ENCODE assay signal across 8 mouse cellular contexts in the genomic region with DNA sequence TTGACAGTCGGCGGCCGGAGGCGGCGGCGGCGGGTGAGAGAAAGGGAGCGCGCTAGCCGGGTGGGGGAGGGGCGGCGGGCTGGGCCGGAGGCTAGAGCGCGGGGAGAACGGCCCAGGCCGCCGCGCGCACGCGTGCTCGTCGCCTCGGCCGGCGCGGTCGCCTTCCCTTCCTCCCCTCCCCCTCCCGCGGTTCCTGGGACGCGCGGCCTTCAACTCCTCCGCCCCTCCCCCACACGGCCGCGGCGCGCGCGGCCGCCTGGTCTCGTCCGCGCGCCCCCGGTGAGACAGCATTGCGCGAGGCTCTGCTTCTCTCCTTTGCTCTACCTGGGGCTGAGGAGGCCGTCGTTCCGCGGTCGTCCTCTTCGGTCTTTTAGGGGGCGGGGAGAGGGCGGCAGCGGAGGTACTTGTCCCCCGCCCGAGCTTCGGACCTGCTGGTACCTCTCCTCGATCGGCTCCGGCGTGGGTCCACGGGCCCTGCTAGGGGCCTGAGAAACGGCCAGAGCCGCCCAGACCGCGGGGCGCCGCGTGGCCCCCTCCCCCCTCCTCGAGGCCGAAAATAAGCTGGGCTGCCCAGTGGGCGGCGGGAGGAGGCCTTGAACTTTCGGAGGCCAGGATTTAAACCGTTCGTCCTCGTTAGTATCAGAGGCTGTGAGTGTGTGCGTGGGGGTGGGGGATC. TPM values are rescaled to one million over a fixed set of nuclear protein-coding genes. Genes with fewer than 3 reads are reported as not detected.
DNase-seq lines count a peak whose midpoint lies in the region; ATAC-seq lines count a peak whose summit lies in the region.

No protein-coding gene starts in this region.

- H3K27me3 ChIP-seq in heart, embryonic 12.5 days (replicated peaks), result no peaks in the 10 kb centered on the region
- H3K27me3 ChIP-seq in erythroblast, embryonic 14.5 days (ENCODE audit: control insufficient read depth), result no peaks in the 10 kb centered on the region; the same call in 1 of the 2 replicates
- H3K27me3 ChIP-seq in hindbrain, embryonic 13.5 days, result no peaks in the 10 kb centered on the region
- H3K27me3 ChIP-seq in limb, embryonic 12.5 days, result no peaks in the 10 kb centered on the region
- H3K27me3 ChIP-seq in midbrain, embryonic 11.5 days (ENCODE audit: control insufficient read depth, insufficient read depth, low read length), result no peaks in the 10 kb centered on the region

- peak overlapping the region; percentile 97 for H3K27ac ChIP-seq in heart, embryonic 12.5 days (ENCODE audit: poor library complexity, severe bottlenecking)
- peak overlapping the region; percentile 84 for H3K27ac ChIP-seq in brown adipose tissue, adult 24 weeks (replicated peaks; ENCODE audit: low read depth, low read length)
- H3K27ac ChIP-seq in hindbrain, embryonic 13.5 days, result peak overlapping the region; percentile 99
- H3K27ac ChIP-seq in limb, embryonic 12.5 days, result peak overlapping the region; percentile 98
- peak overlapping the region; percentile 90 for H3K27ac ChIP-seq in midbrain, embryonic 11.5 days (ENCODE audit: low read depth, low read length)

- under 1% methylated on average over 55 of the region's 83 CpGs for WGBS in heart, embryonic 12.5 days
- 1% methylated on average over 56 of the region's 83 CpGs for WGBS in hindbrain, embryonic 13.5 days
- under 1% methylated on average over 56 of the region's 83 CpGs for WGBS in limb, embryonic 12.5 days
- WGBS in midbrain, embryonic 11.5 days, result 1% methylated on average over 68 of the region's 83 CpGs

- peaks cover 23% of the 10 kb centered on the region for H3K4me1 ChIP-seq in heart, embryonic 12.5 days (replicated peaks)
- H3K4me1 ChIP-seq in brown adipose tissue, adult 24 weeks (ENCODE audit: control insufficient read depth, insufficient read depth, insufficient read length, low read length), result no peaks in the 10 kb centered on the region; the same call in 1 of the 2 replicates
- peaks cover 35% of the 10 kb centered on the region for H3K4me1 ChIP-seq in erythroblast, embryonic 14.5 days (ENCODE audit: control insufficient read depth)
- H3K4me1 ChIP-seq in hindbrain, embryonic 13.5 days (replicated peaks), result peaks cover 40% of the 10 kb centered on the region
- H3K4me1 ChIP-seq in limb, embryonic 12.5 days (replicated peaks), result peaks cover 28% of the 10 kb centered on the region
- H3K4me1 ChIP-seq in midbrain, embryonic 11.5 days (ENCODE audit: control insufficient read depth, insufficient read depth, low read length), result peaks cover 14% of the 10 kb centered on the region

- ATAC-seq in heart, embryonic 12.5 days (ENCODE audit: insufficient number of reproducible peaks, low FRiP score), result peak; percentile 81
- ATAC-seq in hindbrain, embryonic 13.5 days (ENCODE audit: low FRiP score), result peak; percentile 76
- peak; percentile 57 for ATAC-seq in limb, embryonic 12.5 days (ENCODE audit: insufficient number of reproducible peaks, insufficient read depth, low FRiP score, low TSS enrichment, low read depth)
- peak; percentile 81 for ATAC-seq in midbrain, embryonic 11.5 days (ENCODE audit: low FRiP score)

- no peaks in the 10 kb centered on the region for H3K9me3 ChIP-seq in heart, embryonic 12.5 days (replicated peaks)
- H3K9me3 ChIP-seq in erythroblast, embryonic 14.5 days (ENCODE audit: control insufficient read depth, low read length), result no peaks in the 10 kb centered on the region
- H3K9me3 ChIP-seq in hindbrain, embryonic 13.5 days, result no peaks in the 10 kb centered on the region
- no peaks in the 10 kb centered on the region for H3K9me3 ChIP-seq in limb, embryonic 12.5 days
- H3K9me3 ChIP-seq in midbrain, embryonic 11.5 days (ENCODE audit: control insufficient read depth, low read length), result no peaks in the 10 kb centered on the region

- peak overlapping the region; percentile 99 for H3K4me3 ChIP-seq in heart, embryonic 12.5 days
- peak overlapping the region; percentile 100 for H3K4me3 ChIP-seq in brown adipose tissue, adult 24 weeks (ENCODE audit: insufficient read depth, low read depth, low read length)
- peak overlapping the region; percentile 79 for H3K4me3 ChIP-seq in erythroblast, embryonic 14.5 days (replicated peaks)
- H3K4me3 ChIP-seq in hindbrain, embryonic 13.5 days, result peak overlapping the region; percentile 91
- peak overlapping the region; percentile 97 for H3K4me3 ChIP-seq in limb, embryonic 12.5 days (replicated peaks)
- peak overlapping the region; percentile 99 for H3K4me3 ChIP-seq in midbrain, embryonic 11.5 days (ENCODE audit: low read depth, low read length)

- peak overlapping the region; percentile 100 for H3K9ac ChIP-seq in heart, embryonic 12.5 days
- H3K9ac ChIP-seq in hindbrain, embryonic 13.5 days, result peak overlapping the region; percentile 96
- H3K9ac ChIP-seq in limb, embryonic 12.5 days (replicated peaks), result peak overlapping the region; percentile 98
- H3K9ac ChIP-seq in midbrain, embryonic 11.5 days (ENCODE audit: low read length), result peak overlapping the region; percentile 98

- H3K4me2 ChIP-seq in heart, embryonic 12.5 days, result peak overlapping the region; percentile 92
- H3K4me2 ChIP-seq in hindbrain, embryonic 13.5 days, result peak overlapping the region; percentile 92
- H3K4me2 ChIP-seq in limb, embryonic 12.5 days, result peak overlapping the region; percentile 91
- H3K4me2 ChIP-seq in midbrain, embryonic 11.5 days, result peak overlapping the region; percentile 95

- no peak for DNase-seq in heart, adult 11 months
- peak; percentile 99 for DNase-seq in midbrain, embryonic 11.5 days (ENCODE audit: low spot score, missing footprints)
- peak; percentile 85 to 94 for DNase-seq in spleen, postnatal 4 days (ENCODE audit: low spot score in 2 of 2)

- H3K36me3 ChIP-seq in heart, embryonic 12.5 days, result peaks cover 18% of the 10 kb centered on the region
- peaks cover 31% of the 10 kb centered on the region for H3K36me3 ChIP-seq in erythroblast, embryonic 14.5 days (ENCODE audit: control insufficient read depth)
- peaks cover 17% of the 10 kb centered on the region for H3K36me3 ChIP-seq in hindbrain, embryonic 13.5 days
- peaks cover 19% of the 10 kb centered on the region for H3K36me3 ChIP-seq in limb, embryonic 12.5 days
- H3K36me3 ChIP-seq in midbrain, embryonic 11.5 days (ENCODE audit: control insufficient read depth, insufficient read depth, low read length), result peaks cover 9% of the 10 kb centered on the region

RNA-seq across cellular contexts. Expression of a gene that starts 13.2 kb away (rescaled TPM):
- 399 TPM in 2 replicates for polyA plus RNA-seq in heart, embryonic 12.5 days (2016; fragmentation: Nextera tagmentation; extraction: Ambion mirVana)
- polyA plus RNA-seq in brown adipose tissue, adult 24 weeks (2012; ENCODE audit: insufficient read depth, insufficient read length, missing spikeins), result 86.7 and 109 TPM in 2 replicates
- 21.7 and 36.5 TPM in 2 replicates for polyA plus RNA-seq in erythroblast, embryonic 14.5 days (2012)
- polyA plus RNA-seq in hindbrain, embryonic 13.5 days (2015; fragmentation: Nextera tagmentation; extraction: Ambion mirVana), result 583 TPM in 2 replicates
- 639 and 703 TPM in 2 replicates for polyA plus RNA-seq in limb, embryonic 12.5 days (2016; fragmentation: Nextera tagmentation; extraction: Ambion mirVana)
- 408 and 439 TPM in 2 replicates for polyA plus RNA-seq in midbrain, embryonic 11.5 days (2014; fragmentation: Nextera tagmentation; extraction: Ambion mirVana)

RNA-seq across cellular contexts. Expression of a gene that starts 17.6 kb away (rescaled TPM):
- 6.9 and 7.3 TPM in 2 replicates for polyA plus RNA-seq in heart, embryonic 12.5 days (2016; fragmentation: Nextera tagmentation; extraction: Ambion mirVana)
- 2.8 and 8.2 TPM in 2 replicates for polyA plus RNA-seq in brown adipose tissue, adult 24 weeks (2012; ENCODE audit: insufficient read depth, insufficient read length, missing spikeins)
- polyA plus RNA-seq in erythroblast, embryonic 14.5 days (2012), result 0.06 TPM in 1 of 2 replicates, not detected in the other
- polyA plus RNA-seq in hindbrain, embryonic 13.5 days (2015; fragmentation: Nextera tagmentation; extraction: Ambion mirVana), result 68.1 and 79.0 TPM in 2 replicates
- polyA plus RNA-seq in limb, embryonic 12.5 days (2016; fragmentation: Nextera tagmentation; extraction: Ambion mirVana), result 71.0 and 76.7 TPM in 2 replicates
- polyA plus RNA-seq in midbrain, embryonic 11.5 days (2014; fragmentation: Nextera tagmentation; extraction: Ambion mirVana), result 20.4 and 20.9 TPM in 2 replicates

RNA-seq across cellular contexts. Expression of a gene that starts 25.4 kb away (rescaled TPM):
- 878 and 903 TPM in 2 replicates for polyA plus RNA-seq in heart, embryonic 12.5 days (2016; fragmentation: Nextera tagmentation; extraction: Ambion mirVana)
- 378 and 510 TPM in 2 replicates for polyA plus RNA-seq in brown adipose tissue, adult 24 weeks (2012; ENCODE audit: insufficient read depth, insufficient read length, missing spikeins)
- polyA plus RNA-seq in erythroblast, embryonic 14.5 days (2012), result 109 and 150 TPM in 2 replicates
- polyA plus RNA-seq in hindbrain, embryonic 13.5 days (2015; fragmentation: Nextera tagmentation; extraction: Ambion mirVana), result 1,330 and 1,360 TPM in 2 replicates
- polyA plus RNA-seq in limb, embryonic 12.5 days (2016; fragmentation: Nextera tagmentation; extraction: Ambion mirVana), result 1,179 and 1,231 TPM in 2 replicates
- 1,062 and 1,170 TPM in 2 replicates for polyA plus RNA-seq in midbrain, embryonic 11.5 days (2014; fragmentation: Nextera tagmentation; extraction: Ambion mirVana)

RNA-seq across cellular contexts. Expression of a gene that starts 32.1 kb away (rescaled TPM):
- polyA plus RNA-seq in heart, embryonic 12.5 days (2016; fragmentation: Nextera tagmentation; extraction: Ambion mirVana), result 64.1 and 67.5 TPM in 2 replicates
- 25.8 and 26.8 TPM in 2 replicates for polyA plus RNA-seq in brown adipose tissue, adult 24 weeks (2012; ENCODE audit: insufficient read depth, insufficient read length, missing spikeins)
- polyA plus RNA-seq in erythroblast, embryonic 14.5 days (2012), result 1.4 and 2.3 TPM in 2 replicates
- polyA plus RNA-seq in hindbrain, embryonic 13.5 days (2015; fragmentation: Nextera tagmentation; extraction: Ambion mirVana), result 224 and 228 TPM in 2 replicates
- 136 and 140 TPM in 2 replicates for polyA plus RNA-seq in limb, embryonic 12.5 days (2016; fragmentation: Nextera tagmentation; extraction: Ambion mirVana)
- 125 and 142 TPM in 2 replicates for polyA plus RNA-seq in midbrain, embryonic 11.5 days (2014; fragmentation: Nextera tagmentation; extraction: Ambion mirVana)

RNA-seq across cellular contexts. Expression of a gene that starts 32.4 kb away (rescaled TPM):
- polyA plus RNA-seq in heart, embryonic 12.5 days (2016; fragmentation: Nextera tagmentation; extraction: Ambion mirVana), result not detected in 2 replicates
- not detected in 2 replicates for polyA plus RNA-seq in brown adipose tissue, adult 24 weeks (2012; ENCODE audit: insufficient read depth, insufficient read length, missing spikeins)
- not detected in 2 replicates for polyA plus RNA-seq in erythroblast, embryonic 14.5 days (2012)
- polyA plus RNA-seq in hindbrain, embryonic 13.5 days (2015; fragmentation: Nextera tagmentation; extraction: Ambion mirVana), result 0.30 TPM in 2 replicates
- polyA plus RNA-seq in limb, embryonic 12.5 days (2016; fragmentation: Nextera tagmentation; extraction: Ambion mirVana), result not detected in 2 replicates
- polyA plus RNA-seq in midbrain, embryonic 11.5 days (2014; fragmentation: Nextera tagmentation; extraction: Ambion mirVana), result 0.27 TPM in 1 of 2 replicates, not detected in the other
